Mouse (Mus musculus): ENCODE data around the gene Numbl.
A peak's percentile ranks its signal among the peaks of the same experiment; 100 is the strongest.

The Numbl gene

DNA sequence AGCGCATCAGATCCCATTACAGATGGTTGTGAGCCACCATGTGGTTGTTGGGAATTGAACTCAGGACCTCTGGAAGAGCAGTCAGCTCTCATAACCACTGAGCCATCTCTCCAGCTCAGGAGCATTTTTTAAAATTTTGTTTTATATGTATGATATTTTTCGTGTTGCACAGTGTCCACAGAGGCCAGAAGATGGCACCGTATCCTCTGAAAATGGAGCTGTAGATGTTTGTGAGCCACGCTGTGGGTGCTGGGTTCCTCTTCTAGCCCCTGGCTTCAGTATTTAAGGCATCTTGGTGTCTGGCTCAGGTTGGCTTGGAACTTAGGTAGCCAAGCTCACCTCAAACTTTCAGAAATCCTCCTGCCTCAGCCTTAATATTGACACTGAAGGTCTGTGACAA, 38.3 kb downstream of the Numbl start:
- no peak for DNase-seq (ENCODE audit: low spot score)

DNA sequence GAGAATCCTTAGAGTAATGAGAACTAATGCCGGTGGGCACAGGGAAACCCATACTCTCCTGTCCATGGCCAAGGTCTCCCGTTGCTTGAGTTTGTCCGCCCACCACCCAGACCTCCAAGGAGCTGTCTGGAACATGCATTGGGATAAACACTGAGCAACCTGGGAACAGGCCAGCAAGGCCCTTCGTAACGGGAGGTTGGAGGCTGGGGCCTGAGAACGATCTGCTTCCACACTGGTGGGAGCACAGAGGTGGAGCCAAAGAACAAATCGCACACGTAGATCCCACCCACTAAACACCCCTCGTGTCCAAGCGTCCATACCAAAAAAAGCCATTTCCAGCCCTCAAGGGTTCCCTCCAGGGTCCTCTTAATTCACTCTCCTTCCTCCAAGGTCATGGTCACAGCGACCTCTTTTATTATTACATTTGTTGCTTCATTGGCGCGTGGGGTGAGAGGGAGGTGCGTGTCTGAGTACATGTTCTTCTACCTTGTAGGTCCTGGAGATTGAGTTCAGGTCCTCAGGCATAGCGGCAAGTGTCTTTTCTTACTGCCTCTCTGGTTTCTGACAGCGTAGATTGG, 39.9 kb downstream of the Numbl start:
- no peak for DNase-seq (ENCODE audit: low spot score)

DNA sequence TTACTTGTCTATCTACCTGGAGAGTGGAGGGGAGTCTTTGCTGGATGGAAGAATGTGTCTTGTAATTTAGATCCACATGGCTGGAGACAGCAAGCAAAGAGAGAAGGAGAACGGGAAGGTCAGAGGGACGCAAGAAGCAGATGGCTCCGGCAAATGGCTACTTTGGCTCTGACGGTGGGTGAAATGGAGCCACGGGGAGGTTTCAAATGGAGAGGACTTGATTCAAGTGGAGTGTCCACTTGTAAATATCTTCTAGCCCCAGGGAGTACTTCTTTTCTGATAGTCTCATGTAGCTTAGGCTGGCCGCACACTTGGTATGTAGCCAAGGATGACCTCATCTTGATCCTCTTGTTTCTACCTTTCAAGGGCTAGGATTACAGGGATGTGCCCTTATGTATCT, 40.6 kb downstream of the Numbl start:
- DNase-seq (ENCODE audit: low spot score): no peak

DNA sequence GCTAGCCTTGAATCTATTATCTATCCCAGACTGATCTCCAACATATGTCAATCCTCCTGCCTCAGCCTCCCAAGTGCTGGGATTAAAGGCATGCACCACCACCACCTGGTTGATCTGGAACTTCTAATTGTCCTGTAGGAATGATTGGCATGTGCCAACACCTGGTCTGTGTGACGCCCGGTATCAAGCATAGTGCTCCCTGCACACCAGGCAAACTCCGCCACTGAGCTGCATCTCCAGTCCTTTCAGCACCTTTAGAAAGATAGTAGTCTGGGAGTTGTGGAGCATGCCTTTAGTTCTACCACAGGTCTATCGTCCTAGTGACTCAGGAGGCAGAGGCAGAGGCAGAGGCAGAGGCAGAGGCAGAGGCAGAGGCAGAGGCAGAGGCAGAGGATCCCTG, 42.1 kb downstream of the Numbl start:
- DNase-seq (ENCODE audit: low spot score): no peak

DNA sequence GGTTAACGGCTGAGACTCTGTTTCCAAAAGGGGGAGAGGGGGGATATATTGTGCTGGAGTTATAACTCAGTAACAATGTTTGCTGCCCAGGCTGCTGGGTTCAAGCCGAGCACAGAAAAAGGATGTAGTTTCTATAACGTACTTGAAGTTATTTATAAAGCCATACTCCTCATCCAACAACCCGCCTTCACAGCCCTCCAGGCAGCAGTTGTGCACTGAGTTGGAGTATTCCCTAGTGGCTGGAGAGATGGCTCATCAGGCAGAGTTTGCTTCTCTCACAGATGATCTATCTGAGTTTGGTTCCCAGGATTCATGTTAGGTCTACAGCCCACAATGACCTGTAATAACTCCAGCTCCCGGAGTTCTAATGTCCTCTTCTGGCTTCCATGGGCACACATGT, 42.6 kb downstream of the Numbl start:
- no peak for DNase-seq (ENCODE audit: low spot score)

DNA sequence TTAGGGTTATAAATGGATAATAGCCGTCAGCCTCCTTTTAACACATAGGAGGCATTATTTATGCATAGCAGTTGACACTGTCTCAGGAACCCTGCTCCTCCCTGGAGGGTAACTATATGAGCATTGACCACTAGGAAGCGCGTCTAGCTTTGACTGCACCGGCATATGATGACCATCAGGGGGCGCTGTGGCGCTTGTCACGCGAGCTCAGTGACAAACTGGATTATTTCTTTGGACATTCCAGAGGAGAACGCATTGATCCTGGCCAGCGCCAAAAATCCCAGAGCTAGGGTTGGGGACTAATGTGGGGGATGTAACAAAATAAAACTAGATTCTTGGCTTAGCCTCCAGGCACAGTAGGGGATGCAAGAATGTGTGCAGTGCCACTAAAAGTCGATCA, 43.9 kb downstream of the Numbl start:
- DNase-seq (ENCODE audit: low spot score): peak; percentile 85

DNA sequence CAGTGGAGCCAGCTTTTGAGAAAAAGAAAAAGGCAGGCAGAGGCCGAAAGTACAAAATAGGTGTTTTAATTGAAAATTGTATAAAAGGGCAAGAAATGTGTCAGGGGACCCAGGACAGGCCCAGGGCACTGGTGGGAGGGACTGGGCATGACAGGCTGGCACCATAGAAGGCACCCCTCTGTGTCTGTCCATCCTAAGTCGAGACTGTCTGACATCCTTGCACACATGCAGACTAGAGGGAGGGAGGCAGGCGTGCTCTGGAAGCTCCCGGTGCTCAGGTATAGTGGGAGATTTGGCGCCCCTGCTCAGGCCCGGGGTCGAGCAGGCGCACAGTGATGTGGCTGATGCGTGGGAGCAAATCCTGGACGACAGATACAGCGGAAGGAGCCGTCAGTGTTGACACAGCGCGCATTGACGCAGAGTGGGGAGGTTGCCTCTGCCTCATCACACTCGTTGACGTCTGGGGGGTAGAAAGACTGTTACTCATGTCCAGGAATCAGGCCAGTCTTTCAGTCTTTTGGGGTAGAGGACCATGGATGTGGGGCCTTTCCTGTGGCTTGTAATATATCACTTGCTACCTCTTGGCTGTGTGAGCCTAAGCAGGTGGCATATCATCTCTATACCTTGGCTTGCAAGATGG, 47.0 kb downstream of the Numbl start:
- DNase-seq (ENCODE audit: low spot score): no peak

DNA sequence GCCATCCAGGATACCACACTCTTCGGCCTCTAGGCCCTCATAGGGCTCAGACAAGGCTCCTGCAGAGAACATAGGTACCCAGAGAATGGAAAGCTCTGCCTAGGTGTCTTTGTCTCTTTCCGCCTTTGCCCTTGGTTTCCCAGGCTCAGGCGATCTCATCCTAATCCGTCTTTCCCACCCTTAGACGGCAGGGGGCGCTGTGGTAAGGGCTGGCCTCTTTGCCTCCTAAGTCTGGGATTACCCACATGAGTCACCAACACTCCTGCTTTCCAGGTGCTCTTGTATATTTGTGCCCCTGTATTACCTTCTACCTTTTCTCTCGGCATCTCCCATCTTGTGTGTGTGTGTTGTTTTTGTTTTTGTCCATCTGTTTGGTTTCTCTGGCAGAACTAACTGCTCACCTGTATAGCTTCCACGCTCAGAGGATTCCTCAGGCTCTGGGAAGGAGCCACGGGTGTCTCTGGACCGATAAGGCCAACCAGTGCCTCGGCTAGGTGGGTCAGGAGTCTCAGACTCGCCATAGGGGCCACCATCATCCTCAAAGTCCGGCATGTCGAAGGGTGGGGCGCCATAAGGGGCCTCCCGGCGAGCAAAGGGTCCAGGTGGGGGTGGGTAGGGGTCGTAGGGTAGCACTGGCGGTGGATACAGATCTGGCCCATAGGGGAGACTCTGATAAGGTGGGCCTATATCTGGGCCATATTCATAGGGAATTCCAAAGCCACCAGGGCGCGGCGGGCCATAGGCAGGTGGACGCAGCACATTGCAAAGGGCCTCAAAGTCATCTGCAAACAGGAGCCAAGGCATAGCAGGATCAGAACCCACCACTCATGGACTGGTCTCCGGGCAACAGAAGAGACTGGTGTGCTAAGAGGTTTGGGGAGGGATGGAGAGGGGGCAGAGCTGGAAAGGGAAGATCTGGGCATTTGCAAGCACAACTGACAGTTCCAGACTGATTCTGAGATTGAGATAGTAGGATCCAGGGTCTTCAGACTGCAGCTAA, 48.2 kb downstream of the Numbl start:
- peak; percentile 53 for DNase-seq (ENCODE audit: low spot score)

DNA sequence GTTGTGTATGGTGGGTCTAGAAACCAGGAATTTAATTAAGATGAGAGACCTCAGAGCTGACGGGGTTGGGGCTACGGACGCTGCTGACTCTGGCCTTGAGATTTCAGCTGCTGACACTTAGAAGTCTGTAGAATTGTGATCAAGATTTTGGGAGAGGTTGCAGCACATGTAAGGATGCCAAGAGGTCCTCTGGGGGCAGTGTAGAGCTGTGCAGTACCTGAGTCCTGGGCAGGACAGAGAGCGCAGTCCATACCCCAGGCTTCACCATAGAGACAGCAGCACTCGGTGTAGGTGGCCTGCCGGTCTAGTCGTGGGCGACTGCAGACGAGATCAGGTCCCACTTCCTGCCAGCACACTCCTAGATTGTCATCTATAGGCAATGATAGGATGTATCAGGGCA, 49.3 kb downstream of the Numbl start:
- DNase-seq (ENCODE audit: low spot score): no peak

DNA sequence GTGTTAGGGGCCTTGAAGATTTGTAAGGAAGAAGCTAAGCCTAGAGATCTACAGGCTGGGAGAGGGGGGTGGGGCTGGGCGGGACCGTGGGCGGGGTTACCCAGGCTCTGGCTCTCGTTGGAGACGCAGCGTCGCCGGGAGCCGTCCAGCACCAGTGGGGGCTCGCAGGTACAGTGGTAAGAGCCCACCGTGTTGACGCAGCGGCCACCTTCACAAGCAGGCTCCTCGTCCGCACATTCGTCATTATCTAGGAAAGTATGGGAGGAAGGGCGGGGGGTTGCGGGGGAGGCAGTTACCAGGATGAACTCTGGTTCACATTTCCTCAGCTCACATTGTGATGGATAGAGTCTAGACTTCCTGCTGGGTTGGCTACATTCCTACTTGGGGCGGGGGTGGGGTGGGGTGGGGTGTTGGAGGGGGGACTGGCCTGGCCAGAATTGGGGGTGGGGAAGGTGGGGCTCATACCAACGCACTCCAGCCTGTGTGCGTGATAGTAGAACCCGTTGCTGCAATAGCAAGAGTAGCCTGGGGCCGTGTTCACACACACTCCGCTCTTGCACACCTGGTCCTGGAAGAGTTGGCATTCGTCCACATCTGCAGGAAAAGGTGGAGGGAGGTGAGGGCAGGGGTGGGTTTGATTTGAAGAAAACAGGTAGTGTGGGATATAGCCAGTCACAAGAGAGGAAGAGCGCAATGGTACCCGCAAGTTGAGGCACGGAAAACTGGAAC, 50.8 kb downstream of the Numbl start:
- DNase-seq (ENCODE audit: low spot score): peak; percentile 50

DNA sequence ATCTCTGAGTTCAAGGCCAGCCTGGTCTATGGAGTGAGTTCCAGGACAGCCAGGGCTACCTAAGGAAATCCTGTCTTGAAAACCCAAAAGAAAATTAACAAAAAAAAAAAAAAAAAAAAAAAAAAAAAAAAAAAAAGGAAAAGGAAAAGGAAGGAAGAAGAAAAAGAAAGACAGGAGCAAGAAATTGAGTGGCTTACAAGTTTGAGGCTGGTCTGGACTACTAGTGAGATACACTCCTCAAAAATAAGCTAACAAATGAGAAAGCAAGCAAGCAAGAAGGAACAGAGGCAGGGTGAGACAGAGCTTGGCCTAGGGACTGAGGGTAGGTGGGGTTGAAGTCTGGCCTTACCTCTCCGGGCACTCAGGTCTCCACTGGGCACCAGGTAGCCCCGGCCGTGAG, 51.6 kb downstream of the Numbl start:
- DNase-seq (ENCODE audit: low spot score): no peak

DNA sequence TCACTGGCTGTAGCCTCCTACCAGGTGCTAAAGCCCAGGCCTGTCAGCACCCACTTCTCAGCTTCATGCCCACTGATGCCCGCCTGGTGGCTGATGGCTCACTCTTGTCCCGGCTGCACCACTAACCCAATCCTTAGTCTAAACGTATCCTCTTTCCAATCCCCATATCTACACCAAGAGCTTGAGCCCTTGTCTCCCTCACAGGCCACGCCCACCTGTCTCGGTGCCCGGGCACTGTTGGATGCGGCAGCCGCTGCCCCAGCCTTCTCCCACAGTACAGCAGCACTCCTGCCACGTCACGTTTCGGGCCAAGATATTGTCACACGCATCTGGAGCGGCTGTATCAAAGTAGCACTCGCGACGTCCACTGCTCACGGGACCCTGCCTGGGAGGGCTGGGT, 52.1 kb downstream of the Numbl start:
- DNase-seq (ENCODE audit: low spot score): no peak

DNA sequence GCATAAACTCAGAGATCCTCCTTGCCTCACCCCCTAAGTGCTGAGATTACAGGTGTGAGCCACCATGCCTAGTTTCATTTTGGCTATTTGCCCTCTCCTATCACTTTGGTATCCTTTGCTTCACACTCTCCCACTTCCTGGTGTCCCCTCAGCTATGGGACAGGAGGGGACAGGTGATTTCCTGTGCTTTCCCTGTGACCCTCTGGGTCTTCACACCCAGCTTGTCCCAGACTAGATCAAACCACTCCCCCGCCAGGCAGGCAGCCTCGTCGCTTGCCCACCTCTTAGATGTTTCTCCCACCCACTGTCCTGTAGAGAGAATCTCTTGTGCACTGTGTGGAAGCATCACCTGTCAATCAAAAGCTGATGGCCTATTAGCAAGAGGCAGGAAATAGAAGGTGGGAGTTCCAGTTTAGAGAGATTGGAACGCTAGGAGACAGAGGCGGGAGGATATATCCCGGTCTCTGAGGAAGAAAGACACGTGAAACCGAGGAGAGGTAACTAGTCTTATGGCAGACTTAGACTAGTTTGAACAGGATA, 52.8 kb downstream of the Numbl start:
- DNase-seq (ENCODE audit: low spot score): no peak

DNA sequence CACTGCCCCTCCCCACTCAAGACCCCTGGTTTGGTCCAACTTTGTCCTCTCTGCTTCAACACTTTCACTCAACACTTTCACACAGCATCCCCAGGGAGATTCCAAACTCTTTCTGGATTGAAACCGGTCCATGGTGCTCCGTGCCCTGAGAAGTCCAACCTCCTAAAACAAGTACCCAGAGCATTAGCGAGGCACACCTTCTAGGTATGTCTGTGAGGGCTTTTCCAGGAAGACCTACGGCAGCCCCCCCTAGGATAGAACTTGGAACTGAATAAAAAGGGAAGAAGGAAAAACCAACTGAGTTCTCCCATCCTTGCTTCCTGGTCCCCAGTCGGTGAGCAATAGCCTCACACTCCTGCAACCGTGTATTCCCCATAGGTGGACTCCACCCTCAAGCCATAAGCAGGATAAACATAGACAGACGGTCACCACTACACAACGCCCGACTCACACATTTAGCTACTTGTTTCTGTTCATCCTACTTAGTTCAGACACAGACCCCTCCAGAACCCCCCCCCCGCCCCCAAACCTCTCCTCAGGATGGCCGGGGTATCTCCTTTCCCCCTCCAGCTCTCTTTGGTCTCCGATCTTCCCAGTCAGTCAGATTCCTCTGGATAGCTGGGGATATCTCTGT, 53.5 kb downstream of the Numbl start:
- DNase-seq (ENCODE audit: low spot score): no peak

DNA sequence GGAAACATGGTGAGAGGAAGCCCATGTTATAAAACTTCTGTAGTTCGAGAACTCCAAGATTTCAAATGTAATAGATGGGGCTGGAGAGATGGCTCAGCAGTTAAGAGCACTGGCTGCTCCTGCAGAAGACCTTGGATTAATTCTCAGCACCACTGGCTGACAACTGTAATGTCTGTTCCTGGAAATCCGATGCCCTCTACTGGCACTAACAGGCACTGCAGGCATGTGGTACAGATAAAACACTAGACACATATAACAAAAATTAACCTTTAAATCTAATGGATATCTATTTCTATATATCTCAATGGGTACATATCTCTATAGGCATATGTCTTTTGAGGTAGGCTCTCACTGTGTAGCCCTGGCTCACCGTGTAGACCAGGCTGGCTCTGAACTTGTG, 56.2 kb downstream of the Numbl start:
- DNase-seq (ENCODE audit: low spot score): no peak

DNA sequence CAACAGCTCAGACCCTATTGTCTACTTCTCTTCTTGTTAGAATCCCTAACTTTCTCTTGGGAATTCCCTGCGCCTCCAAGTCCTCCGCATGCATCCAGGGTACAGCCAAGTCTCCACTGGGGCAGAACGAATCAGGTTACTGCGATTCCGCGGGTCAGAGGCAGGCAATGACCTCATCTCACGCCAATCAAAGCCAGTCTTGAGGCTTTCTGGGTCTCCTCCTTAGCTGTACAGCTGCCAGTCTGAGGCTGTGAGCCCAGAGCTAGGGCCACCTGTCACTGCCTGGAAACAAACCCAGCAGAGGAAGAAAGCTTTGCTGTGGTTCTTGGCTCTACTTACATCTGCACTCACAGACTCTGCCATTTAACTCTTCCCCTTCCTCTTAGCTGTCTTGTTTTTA, 57.7 kb downstream of the Numbl start:
- peak; percentile 45 for DNase-seq (ENCODE audit: low spot score)

DNA sequence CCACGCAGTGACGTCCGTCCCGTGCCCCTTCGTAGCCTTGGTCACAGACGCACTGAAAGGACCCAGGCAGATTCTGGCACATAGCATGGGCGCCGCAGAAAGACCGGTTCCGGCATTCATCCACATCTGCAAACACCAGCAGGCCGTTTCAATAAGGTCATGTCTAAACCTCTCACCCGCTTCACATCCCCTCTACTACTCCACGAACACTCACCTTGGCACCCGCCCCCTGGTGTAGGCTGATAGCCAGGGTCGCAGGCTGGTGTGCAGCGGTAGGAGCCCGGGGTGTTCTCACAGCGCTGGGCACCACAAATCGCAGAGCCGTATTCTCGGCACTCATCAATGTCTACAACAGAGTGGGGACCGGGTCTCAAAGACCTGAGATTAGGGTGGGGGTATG, 61.2 kb downstream of the Numbl start:
- no peak for DNase-seq (ENCODE audit: low spot score)

DNA sequence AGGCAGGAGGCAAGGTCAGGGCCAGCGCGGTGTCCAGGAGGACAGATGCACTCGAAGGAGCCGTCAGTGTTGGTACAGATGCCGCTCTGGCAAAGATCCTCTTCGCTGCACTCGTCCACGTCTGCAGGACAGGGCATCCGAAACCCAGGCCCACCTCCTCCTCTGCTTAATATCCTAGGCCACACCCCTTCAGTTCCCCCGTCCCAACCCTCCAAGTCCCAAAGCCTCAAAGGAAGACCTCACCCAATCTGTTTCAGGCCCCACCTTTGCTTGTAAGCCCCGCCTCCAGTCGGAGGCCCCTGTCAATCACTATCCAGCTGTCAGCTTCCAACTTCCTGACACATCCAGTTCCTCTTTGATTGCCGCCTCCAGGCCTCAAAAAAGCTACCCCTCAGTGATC, 64.1 kb downstream of the Numbl start:
- no peak for DNase-seq (ENCODE audit: low spot score)

DNA sequence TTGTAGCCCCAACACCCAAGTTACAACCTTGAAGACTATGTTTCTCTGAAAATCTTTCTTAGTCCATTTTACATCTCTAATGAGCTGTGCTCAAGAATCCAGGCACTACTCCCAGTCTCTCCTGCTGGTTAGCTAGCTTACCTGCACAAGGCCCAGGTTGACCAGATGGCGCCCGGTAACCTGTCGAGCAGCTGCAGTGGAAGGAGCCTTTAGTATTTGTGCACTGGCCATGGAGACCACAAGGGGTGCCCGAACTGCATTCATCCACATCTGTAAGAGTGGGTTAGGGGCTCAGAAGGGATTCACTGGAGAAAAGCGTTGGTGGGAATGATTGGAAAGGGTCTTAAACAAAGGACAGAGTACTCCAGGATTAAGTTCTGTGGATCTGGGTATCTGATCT, 64.8 kb downstream of the Numbl start:
- no peak for DNase-seq (ENCODE audit: low spot score)

DNA sequence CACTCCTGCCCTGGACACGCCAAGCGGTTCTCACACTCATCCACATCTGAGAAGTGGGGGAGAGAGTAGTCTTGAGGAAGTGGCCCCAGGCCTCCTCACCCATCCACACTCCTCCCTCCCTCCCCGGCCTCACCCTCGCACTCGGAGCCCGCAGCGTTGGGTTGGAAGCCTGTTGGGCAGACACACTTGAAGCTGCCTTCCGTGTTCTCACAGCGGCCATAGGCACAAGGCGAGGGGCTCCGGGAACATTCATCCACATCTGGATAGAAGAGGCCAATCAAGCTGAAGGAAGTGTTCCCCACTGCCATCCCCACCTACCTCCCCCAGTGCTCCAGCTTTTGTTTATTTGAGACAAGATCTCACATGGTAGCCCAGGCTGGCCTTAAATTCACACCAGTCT, 65.9 kb downstream of the Numbl start:
- DNase-seq (ENCODE audit: low spot score): no peak

DNA sequence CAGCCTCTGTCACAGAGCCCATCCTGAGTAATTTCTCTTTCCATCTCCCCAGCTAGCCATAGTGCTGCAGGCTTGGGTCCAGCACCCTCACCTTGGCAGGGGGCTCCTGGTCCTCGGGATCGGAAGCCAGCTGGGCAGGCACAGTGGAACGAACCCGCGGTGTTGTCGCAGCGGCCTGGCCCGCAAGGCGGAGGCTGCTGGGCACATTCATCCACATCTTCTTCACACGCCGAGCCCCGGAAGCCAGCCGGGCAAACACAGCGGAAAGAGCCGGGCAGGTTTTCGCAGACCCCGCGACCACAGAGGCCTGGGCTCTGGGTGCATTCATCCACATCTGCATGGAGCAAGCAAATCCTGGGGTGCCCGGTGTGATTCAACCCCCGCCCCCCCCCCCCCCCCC, 66.7 kb downstream of the Numbl start:
- no peak for DNase-seq (ENCODE audit: low spot score)

DNA sequence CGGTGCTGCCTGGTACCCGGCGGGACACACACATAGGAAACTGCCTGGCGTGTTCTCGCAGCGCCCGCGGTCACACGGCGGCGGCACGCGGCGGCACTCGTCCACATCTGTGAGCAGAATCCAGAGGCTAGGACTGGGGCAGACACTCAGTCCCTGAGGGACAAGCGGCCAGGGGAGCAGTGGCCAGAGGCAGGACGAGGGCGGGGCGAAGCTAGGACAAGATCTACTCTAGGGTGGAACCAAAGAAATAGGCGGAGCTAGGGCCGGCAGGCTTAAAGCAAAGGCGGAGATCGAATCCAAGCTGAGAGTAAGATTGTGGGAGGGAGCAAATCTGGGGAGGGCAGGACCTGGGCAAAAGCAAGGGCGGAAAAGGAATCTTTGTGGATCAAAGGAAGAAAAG, 67.5 kb downstream of the Numbl start:
- DNase-seq (ENCODE audit: low spot score): peak; percentile 82
